Mouse (Mus musculus) forebrain, embryonic 14.5 days (tissue): ENCODE measurements at regions not wholly inside any gene's neighbourhood (a gene's known extent, or its start where the extent isn't known, plus 50 kb on each side); places are given as distances from the start of the nearest gene placed in this dataset.

Experiments
- ATAC-seq: fragments of 200-750 bp; cut with Nextera tagmentation; 2 replicates; pipeline ENCODE4 v1.8.0; 2017; ENCODE audit warnings: mild to moderate bottlenecking, moderate library complexity
- DNase-seq: peaks from one replicate; pipeline ENCODE4 v3.0.0-alpha.2; 2015; ENCODE audit warnings: low spot score
- H3K27ac ChIP-seq: fragments of 300-500 bp; sonication (generic); 2 replicates; pipeline ENCODE4 v1.5.1; 2014; ENCODE audit warnings: low read depth, mild to moderate bottlenecking, control low read depth, low read length, moderate library complexity
- H3K27me3 ChIP-seq: fragments of 300-500 bp; sonication (generic); replicated peaks from 2 replicates; pipeline ENCODE4 v1.6.1; 2014; ENCODE audit warnings: low read length, control low read depth, mixed read lengths; ENCODE audit not compliant: control insufficient read depth, insufficient read depth
- H3K36me3 ChIP-seq: fragments of 300-500 bp; sonication (generic); 2 replicates; pipeline ENCODE4 v1.6.1; 2014; ENCODE audit warnings: low read length, control low read depth; ENCODE audit not compliant: control insufficient read depth, insufficient read depth
- H3K4me1 ChIP-seq: fragments of 300-500 bp; sonication (generic); 2 replicates; pipeline ENCODE4 v1.6.1; 2014; ENCODE audit warnings: antibody characterized with exemption, low read length, control low read depth; ENCODE audit not compliant: control insufficient read depth, insufficient read depth
- H3K4me2 ChIP-seq: fragments of 300-500 bp; sonication (generic); 2 replicates; pipeline ENCODE4 v1.6.1; 2014; ENCODE audit warnings: mild to moderate bottlenecking, control low read depth, low read length
- H3K4me3 ChIP-seq: fragments of 300-500 bp; sonication (generic); 2 replicates; pipeline ENCODE4 v1.5.1; 2014; ENCODE audit warnings: low read depth, low read length, control low read depth
- H3K9ac ChIP-seq: fragments of 300-500 bp; sonication (generic); 2 replicates; pipeline ENCODE4 v1.6.1; 2014; ENCODE audit warnings: mild to moderate bottlenecking, low read length, control low read depth, moderate library complexity
- H3K9me3 ChIP-seq: fragments of 300-500 bp; sonication (generic); replicated peaks from 2 replicates; pipeline ENCODE4 v1.6.1; 2016; ENCODE audit warnings: low read length, control low read depth, mixed read lengths; ENCODE audit not compliant: control insufficient read depth
- WGBS: fragments of 180-500 bp; shearing (Covaris S2); extraction: QIAGEN DNeasy Blood & Tissue Kit; methylation state at CpG from one replicate; pipeline ENCODE4 v1.1.7; 2014; 5-methylcytosine and 5-hydroxymethylcytosine counted together

- DNase-seq (peak; percentile 89), ATAC-seq (peak; percentile 94)
- Histone ChIP-seq H3K9ac (no peak overlapping the region), H3K27me3 (no peaks in the 10 kb centered on the region), H3K4me1 (peaks cover 18% of the 10 kb centered on the region), H3K4me2 (no peak overlapping the region), H3K9me3 (no peaks in the 10 kb centered on the region), H3K4me3 (no peak overlapping the region), H3K36me3 (no peaks in the 10 kb centered on the region), H3K27ac (peak overlapping the region; percentile 67; the same call in 1 of the 2 replicates)
- WGBS = 21% methylated on average over 6 of the region's 6 CpGs
These were observed 63.2 kb upstream of the Elk3 start for GRCm38 (mm10) chr10:93373954-93374689.

GRCm38 (mm10) chr10:93374690-93374994 is 63.7 kb upstream of the Elk3 start:
- Histone ChIP-seq H3K4me3 (no peak overlapping the region), H3K9me3 (no peaks in the 10 kb centered on the region), H3K4me2 (no peak overlapping the region), H3K9ac (no peak overlapping the region), H3K27ac (peak overlapping the region; percentile 67), H3K27me3 (no peaks in the 10 kb centered on the region), H3K36me3 (no peaks in the 10 kb centered on the region), H3K4me1 (peaks cover 18% of the 10 kb centered on the region)
- 0% methylated on average over 2 of the region's 2 CpGs for WGBS
- ATAC-seq = peak; percentile 86
- no peak for DNase-seq

- Histone ChIP-seq H3K4me2 (no peak overlapping the region), H3K4me1 (peaks cover 18% of the 10 kb centered on the region), H3K27me3 (no peaks in the 10 kb centered on the region), H3K9me3 (no peaks in the 10 kb centered on the region), H3K4me3 (no peak overlapping the region), H3K9ac (no peak overlapping the region), H3K27ac (peak overlapping the region; percentile 67), H3K36me3 (no peaks in the 10 kb centered on the region)
- peak; percentile 78; the same call in 1 of the 2 replicates for ATAC-seq
- no peak for DNase-seq
- 57% methylated on average over 13 of the region's 13 CpGs for WGBS
These were observed 64.2 kb upstream of the Elk3 start for GRCm38 (mm10) chr10:93375007-93375711.

GRCm38 (mm10) chr10:93375771-93376170 is 64.8 kb upstream of the Elk3 start:
- no peak overlapping the region for H3K4me2 ChIP-seq
- WGBS = 81% methylated on average over 4 of the region's 4 CpGs
- no peak for DNase-seq
- H3K4me1 ChIP-seq = peaks cover 18% of the 10 kb centered on the region
- no peaks in the 10 kb centered on the region for H3K9me3 ChIP-seq
- H3K9ac ChIP-seq = no peak overlapping the region
- ATAC-seq = no peak
- H3K27me3 ChIP-seq = no peaks in the 10 kb centered on the region
- no peak overlapping the region for H3K4me3 ChIP-seq
- no peaks in the 10 kb centered on the region for H3K36me3 ChIP-seq
- no peak overlapping the region for H3K27ac ChIP-seq

GRCm38 (mm10) chr10:93376457-93376941 is 65.6 kb upstream of the Elk3 start:
- DNase-seq (no peak), ATAC-seq (no peak)
- Histone ChIP-seq H3K4me2 (no peak overlapping the region), H3K4me1 (peaks cover 18% of the 10 kb centered on the region), H3K9me3 (no peaks in the 10 kb centered on the region), H3K9ac (no peak overlapping the region), H3K4me3 (no peak overlapping the region), H3K27me3 (no peaks in the 10 kb centered on the region), H3K27ac (no peak overlapping the region), H3K36me3 (no peaks in the 10 kb centered on the region)
- WGBS = 90% methylated on average over 7 of the region's 7 CpGs

GRCm38 (mm10) chr10:93389276-93389675 is 63.9 kb upstream of the Lta4h start:
- Histone ChIP-seq H3K9me3 (no peaks in the 10 kb centered on the region), H3K27me3 (no peaks in the 10 kb centered on the region), H3K9ac (no peak overlapping the region), H3K4me2 (no peak overlapping the region), H3K4me1 (no peaks in the 10 kb centered on the region), H3K27ac (no peak overlapping the region), H3K4me3 (no peak overlapping the region), H3K36me3 (no peaks in the 10 kb centered on the region)
- DNase-seq (no peak), ATAC-seq (no peak)
- 94% methylated on average over 6 of the region's 6 CpGs for WGBS

- DNase-seq = no peak
- H3K4me2 ChIP-seq = no peak overlapping the region
- H3K4me3 ChIP-seq = no peak overlapping the region
- no peak overlapping the region for H3K9ac ChIP-seq
- WGBS = 81% methylated on average over 5 of the region's 5 CpGs
- no peaks in the 10 kb centered on the region for H3K4me1 ChIP-seq
- H3K27ac ChIP-seq = no peak overlapping the region
- no peaks in the 10 kb centered on the region for H3K36me3 ChIP-seq
- no peaks in the 10 kb centered on the region for H3K27me3 ChIP-seq
- ATAC-seq = no peak
- no peaks in the 10 kb centered on the region for H3K9me3 ChIP-seq
These were observed 61.9 kb upstream of the Lta4h start for GRCm38 (mm10) chr10:93391296-93391695.

GRCm38 (mm10) chr10:93393902-93394301 is 59.3 kb upstream of the Lta4h start:
- no peak overlapping the region for H3K9ac ChIP-seq
- DNase-seq (no peak), ATAC-seq (no peak)
- H3K4me1 ChIP-seq = no peaks in the 10 kb centered on the region
- no peak overlapping the region for H3K27ac ChIP-seq
- no peaks in the 10 kb centered on the region for H3K9me3 ChIP-seq
- 84% methylated on average over 1 of the region's 1 CpGs for WGBS
- no peaks in the 10 kb centered on the region for H3K36me3 ChIP-seq
- no peak overlapping the region for H3K4me3 ChIP-seq
- H3K27me3 ChIP-seq = no peaks in the 10 kb centered on the region
- H3K4me2 ChIP-seq = no peak overlapping the region

- 87% methylated on average over 5 of the region's 5 CpGs for WGBS
- Histone ChIP-seq H3K4me2 (no peak overlapping the region), H3K9ac (no peak overlapping the region), H3K36me3 (no peaks in the 10 kb centered on the region), H3K4me1 (no peaks in the 10 kb centered on the region), H3K27me3 (no peaks in the 10 kb centered on the region), H3K9me3 (no peaks in the 10 kb centered on the region), H3K27ac (no peak overlapping the region), H3K4me3 (no peak overlapping the region)
- ATAC-seq (no peak), DNase-seq (no peak)
These were observed 55.5 kb upstream of the Lta4h start for GRCm38 (mm10) chr10:93397711-93398110.
